Mouse (Mus musculus): Measurements from ENCODE around the gene Selenbp1.
"Not testable (repeated sequence)": the region's sequence is repeated elsewhere in the genome, so short reads cannot be mapped to it uniquely, and the experiment has no call there.

The Selenbp1 gene

DNA sequence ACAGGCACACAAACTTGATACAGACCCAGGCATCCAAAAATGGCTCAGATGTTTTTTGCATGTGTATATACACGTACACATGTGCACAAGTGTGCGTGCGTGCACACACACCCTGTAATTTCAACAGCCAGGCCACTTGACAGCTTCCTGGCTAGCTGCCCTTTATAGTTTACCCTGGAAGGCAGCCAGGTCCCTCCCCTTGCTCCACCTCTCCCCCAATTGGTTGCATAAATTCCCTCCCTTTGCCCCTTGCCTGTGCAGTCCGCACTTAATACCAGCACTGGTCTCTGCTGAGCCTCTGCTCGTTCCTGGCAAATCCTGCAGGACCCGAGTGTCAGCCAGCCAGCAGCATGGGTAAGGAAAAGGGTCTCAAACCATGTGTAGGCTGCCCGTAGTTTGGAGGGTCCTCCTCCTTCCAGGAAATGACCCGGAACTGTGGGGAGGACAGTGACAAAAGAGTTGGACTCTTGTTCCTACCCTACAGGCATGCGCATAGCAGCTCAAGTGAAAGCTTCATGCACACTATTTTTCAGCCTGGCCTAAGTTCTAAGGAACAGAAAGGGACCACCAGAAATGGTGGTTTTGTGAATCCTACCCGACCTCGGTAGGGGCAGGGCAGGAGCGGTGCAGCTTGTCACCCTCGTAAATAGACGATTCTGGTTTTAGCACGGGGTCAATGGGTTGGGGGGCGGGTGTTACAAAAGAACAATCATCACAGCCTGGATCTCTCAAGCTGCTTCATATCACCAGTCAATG is at the start of gene Selenbp1:
Selenbp1 (plus strand) TSS at position 248 of the 756 bp plus-strand sequence.
- DNase-seq (ENCODE audit: inconsistent ontology term): peak; percentile 68

DNA sequence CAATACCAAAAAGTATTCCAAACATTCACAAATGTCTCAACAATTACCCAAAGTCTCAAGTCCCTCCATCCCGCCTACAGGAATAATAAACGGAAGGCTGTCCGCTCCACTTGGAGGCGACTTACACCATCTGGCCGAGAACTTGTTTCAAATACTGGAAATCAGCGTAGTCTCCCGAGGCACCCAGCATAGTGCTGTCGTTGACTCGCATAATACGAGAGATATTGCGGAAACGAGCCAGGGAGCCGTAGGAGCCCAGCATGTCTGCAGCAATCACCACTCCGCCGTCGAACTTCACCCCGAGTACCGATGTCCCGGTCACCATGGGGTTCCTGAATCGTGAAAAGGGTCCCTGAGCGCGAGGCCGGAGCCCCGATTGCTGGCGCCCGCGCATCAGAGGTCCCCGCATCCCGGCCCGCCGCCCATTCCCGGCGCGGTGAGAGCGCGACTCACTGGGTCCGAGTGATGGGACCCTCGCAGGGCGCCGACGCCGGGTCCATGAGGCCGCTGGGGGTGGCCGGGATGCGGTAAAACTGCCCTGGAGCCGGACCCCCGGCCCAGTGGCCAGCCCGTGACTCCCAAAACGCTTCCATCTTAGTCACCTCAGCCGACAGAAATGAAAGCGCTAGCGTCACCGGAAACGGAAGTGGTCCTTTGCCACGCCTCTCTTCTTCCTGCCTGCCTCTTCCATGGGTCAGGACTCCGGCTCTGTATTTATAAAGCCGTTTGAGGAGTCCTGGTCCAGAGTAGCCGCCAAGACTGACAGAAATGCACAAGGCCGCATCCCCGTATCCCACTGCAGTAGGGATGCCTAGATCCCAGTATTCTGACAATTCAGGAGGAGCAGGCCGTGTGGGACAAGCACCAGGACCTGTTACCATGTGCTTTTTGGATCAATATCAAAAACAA is 46.3 kb upstream of the Selenbp1 start, which contains the start of gene Psmb4:
Psmb4 (minus strand) TSS at position 646 of the 909 bp plus-strand sequence.
- peak; percentile 86 for DNase-seq (ENCODE audit: inconsistent ontology term)

DNA sequence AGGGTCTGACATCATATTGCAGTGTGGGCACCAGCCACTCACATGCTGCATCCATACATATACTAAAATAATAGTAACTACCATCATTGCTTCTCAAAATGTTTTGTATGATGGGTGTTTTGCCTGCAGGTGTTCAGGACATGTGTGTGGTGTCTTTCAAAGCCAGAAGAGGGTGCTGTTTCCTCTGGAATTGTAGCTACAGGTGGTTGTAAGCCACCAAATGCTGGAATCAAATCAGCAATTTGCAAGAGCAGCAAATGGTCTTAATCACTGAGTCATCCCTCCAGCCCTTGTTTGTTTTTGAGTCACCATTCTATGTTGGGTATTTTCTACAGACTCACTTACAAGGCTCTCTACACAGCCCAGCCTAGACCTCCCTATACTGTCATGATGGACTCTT is 44.3 kb upstream of the Selenbp1 start:
- DNase-seq (ENCODE audit: inconsistent ontology term): peak; percentile 63

DNA sequence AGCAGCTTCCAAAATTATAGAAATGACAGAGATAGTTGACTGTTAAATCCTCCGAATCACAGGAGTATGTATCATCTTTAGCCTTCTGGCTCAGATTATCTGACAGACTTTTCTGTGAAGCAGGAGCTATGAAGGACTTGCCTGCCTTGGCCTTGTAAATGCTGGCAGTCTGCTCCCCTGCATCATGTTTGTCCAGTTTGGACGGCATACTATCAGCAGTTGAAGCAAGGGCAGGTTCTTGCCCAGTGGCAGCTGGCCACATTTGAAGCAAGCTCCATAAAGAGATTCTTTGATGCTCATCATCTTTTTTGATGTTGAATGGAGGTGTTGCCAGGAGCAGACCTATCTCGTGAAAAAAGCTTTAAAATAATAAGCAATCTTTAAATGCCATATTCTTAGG is 38.8 kb upstream of the Selenbp1 start:
- no peak for DNase-seq (ENCODE audit: inconsistent ontology term)

DNA sequence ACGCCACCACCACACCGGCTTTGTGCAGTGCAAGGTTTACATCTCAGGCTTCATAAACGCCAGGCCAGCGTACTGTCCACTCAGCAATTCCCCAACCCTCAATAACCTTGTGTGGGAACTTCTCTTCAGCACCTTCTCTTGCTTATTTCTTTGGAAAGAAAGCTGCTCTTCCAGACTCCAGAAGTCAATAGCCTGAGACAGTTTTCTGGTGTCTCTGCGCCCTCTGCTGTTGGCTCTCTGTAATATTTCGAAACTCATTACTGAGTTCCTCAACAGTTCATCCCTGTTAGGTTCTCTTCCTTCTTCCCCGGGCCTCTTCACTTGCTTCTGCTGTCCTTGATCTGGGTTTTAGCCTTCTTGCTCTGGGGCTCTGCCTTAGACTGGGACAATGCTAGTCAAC is 30.1 kb upstream of the Selenbp1 start:
- peak; percentile 19 for DNase-seq (ENCODE audit: inconsistent ontology term)

DNA sequence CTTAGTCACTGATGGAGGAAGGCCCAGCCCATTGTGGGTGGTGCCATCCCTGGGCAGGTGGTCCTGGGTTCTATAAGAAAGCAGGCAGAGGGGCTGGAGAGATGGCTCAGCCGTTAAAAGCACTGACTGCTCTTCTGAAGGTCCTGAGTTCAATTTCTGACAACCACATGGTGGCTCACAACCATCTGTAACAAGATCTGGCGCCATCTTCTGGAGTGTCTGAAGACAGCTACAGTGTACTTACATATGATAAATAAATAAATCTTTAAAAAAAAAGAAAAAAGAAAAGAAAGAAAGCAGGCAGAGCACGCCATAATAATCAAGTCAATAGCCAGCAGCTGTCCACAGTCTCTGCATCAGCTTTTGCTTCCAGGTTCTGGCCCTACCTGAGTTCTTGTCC is 28.1 kb upstream of the Selenbp1 start:
- not testable (repeated sequence) for DNase-seq (ENCODE audit: inconsistent ontology term)

DNA sequence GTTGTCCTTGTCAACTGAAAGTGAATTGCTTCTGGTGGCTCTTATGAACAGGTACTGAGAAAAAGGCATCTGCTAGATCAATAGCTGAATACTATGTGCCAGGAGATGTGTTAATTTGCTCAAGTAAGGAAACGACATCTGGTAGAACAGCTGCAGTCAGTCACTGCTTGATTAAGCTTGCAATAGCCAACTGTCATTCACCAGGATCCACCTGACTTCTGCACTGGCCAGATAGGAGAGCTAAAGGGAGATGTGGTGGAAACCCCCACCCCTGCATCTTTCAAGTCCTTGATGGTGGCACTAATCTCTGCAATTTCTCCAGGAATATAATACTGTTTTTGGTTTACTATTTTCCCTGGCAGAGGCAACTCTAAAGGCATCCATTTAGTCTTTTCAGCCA is 26.4 kb upstream of the Selenbp1 start:
- DNase-seq (ENCODE audit: inconsistent ontology term): no peak

DNA sequence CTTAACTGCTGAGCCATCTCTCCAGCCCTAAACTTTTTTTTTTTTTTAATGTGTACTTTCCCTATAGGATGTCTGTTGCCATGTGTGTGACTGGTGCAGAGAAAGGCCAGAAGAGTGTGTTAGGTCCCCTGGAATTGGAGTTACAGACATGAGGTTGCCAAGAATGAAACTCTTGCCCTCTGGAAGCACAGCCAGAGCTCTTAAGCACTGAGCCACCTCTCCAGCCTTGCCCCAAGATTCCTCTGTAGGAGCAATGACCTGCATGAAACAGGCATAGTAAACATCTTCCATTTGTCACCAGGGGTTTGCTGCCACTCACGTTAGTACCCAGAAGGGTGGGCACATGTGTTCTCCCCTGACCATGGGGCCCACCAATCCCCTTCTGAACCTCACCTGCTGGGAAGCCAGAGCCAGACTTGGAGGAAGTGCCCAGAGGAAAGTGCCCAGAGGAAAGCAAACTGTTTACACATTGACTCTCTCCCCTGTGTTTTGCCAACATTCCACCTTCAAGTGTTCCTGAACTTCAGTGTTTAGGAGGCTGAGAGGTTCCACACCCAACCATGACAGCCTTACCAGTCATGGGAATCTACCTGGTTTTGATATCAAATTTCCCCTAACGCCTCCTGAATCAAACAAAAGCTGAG is 21.7 kb upstream of the Selenbp1 start:
- no peak for DNase-seq (ENCODE audit: inconsistent ontology term)

DNA sequence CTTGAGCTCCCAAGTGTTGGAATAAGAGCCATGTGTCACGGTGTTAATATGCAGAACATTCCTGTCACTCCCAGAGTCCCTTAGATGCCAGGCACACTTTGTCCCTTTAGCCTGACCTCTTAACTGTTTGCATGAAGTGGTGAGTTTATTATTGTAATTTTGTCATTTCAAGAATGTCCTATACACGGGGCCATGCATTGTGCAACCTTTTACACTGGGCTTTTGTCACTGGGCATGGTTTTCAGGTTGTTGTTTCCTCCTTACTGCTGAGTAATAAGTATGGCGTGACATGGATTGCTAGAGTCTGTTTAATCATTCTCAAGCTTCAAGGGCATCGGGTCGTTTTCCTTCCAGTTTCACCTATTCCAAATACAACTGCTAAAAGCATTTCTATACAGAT is 19.1 kb upstream of the Selenbp1 start:
- peak; percentile 9 for DNase-seq (ENCODE audit: inconsistent ontology term)

DNA sequence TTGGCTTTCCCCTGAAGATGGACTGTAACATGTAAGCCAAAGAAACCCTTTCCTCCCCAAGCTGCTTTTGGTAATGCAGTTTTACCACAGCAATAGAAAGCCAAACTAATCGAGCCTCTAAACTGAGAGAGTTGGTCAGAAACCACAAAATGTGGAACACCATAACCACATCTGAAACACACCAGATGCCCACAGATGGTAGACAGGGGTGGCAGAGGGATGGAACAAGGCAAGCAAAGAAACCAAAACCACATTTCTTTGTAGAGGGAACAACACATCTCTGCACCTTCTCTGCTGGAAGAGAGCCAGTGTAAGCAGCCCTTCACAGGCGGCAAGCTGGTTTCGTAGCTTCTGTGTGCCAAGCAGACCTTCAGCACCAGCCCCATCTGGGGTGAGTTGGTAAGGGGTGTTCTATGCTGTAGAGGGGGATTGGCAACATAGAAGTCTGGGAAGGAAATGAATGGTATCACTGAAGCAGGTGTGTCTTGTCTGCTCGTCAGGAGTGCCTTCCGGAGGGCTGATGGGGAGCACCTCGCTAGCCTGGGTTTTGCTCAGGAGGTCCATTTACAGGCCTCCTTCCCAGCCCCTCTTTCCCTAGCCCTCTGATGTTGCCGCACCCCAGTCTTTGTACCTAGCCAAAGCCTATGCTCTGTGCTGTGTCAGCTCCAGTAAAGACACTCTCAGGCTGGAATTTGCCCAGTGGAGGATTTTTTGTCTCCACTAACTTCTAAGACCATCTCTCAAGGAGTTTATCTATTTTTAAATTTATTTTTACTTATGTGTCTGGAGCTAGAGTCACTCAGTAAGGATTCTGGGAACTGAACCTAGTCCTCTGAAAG is 16.7 kb upstream of the Selenbp1 start:
- peak; percentile 19 for DNase-seq (ENCODE audit: inconsistent ontology term)

DNA sequence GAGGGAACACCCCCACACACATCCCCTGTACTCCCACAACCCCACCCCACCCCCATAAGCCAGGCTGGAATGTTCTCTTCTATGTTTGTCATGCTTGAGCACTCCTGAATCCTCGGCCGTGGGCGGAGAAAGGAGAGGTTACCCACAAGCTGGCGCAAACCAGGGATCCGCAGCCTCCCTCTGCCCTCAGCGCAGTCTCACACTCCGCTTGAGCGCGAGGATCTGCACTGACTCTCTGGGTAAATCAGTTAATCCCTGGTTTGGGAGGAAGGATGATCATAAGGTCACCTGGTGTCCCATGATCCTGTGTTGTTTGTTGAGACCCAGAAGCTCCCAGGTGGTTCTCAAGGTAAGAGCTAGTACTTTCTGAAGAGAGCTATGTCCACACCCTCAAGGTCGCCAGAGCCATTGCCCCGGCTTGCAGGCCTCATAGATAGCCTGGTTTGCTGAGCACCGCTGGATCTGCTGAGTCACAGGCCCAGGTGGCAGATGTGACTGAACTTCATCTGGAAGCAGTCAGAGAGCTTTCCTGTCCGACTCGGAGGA is 15.0 kb upstream of the Selenbp1 start:
- DNase-seq (ENCODE audit: inconsistent ontology term): peak; percentile 80

DNA sequence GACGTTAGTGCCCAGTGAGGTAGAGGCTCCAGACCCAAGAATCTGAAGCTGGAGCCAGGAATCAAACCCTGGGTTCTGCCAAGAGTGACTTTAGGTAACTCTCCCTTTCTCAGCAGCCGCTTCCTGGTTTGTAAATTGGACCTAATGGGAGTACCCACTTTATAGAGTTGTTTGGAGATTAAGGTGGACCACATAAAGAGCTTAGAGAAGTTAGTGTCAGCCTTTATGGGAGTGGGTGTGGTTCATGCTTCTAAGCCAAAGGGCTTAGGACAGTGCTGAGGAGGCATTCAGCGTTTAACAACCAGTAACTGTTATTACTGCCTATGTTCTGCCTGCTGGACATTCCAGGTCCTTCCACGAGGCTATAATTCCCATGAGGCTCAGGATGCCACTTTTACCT is 14.0 kb upstream of the Selenbp1 start:
- DNase-seq (ENCODE audit: inconsistent ontology term): no peak

DNA sequence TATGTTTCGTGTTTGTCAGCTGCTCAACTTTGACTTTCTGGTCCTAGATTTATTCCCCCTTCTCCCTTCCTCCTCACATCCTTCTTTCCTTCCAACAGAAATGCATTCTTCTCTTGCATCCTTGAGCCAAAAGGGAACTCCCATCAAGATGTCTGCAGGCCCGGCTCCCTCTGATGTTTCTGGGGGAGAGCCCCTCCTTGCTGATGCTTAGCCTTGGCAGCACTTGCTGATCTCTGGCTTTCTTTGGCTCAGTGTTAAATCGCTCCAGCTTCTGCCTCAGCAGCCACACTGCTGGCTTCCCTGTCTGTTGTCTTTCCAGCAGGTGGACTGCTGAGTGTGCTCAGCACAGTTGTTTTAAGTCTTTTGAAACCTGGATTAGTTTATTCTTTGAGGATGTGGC is 11.8 kb upstream of the Selenbp1 start:
- no peak for DNase-seq (ENCODE audit: inconsistent ontology term)

DNA sequence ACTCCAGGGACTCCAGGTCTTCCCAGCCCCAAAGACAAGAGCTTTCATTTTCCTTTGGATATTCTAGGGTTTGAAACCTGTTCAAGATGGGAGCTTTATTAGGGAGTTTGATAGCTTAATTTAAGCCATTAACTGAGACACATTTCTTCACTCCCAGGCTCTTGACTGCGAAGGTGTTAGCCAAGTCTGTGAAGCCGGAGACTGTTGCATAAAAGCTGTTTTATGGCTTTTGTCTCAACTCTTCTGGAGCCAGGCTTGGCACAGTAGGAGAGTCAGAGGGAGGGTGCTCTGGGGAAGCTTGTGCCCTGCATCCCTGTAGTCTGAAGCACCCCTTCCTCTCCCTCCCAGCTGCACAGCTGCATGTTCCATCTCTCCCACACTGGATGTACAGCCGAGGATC is 10.5 kb upstream of the Selenbp1 start:
- DNase-seq (ENCODE audit: inconsistent ontology term): no peak

DNA sequence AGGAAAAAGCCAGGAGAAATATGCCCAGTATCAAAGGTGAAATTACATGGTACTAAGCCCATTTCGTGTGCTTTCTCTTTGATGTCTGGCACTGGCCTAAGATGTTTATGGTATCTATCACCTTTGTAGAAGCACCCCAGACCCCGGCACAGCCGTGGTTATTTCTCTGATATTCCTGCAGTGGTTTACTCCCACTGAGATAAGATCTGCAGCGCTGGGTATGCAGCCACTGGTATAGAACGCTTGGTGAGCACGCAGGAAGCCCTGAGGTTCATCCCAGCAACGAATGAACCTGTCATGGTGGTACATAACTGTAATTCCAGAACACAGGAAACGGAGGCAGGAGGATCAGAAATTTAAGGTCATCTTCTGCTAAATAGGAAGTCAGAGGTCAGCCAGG is 8.2 kb upstream of the Selenbp1 start:
- no peak for DNase-seq (ENCODE audit: inconsistent ontology term)

DNA sequence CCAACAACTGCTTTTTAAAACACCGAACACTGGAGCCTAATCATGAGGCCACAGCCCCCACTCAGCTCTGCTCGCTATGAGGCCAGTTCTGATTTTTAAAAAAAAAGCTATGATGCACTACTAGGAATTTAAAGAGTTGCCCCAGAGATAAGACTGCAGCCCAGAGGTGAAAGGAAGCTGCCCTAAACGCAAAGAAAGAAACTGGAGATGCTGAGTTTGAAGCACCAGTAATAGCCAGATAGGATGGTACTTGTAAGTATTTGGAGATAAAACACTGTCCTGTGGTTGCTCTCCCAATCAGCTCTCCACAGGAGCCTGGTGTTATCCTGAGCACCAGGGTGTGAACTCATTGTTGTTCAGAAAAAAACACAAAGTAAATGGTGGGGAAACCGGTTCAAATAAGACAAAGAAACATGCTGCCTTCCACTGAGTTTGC is 6.5 kb upstream of the Selenbp1 start:
- not testable (repeated sequence) for DNase-seq (ENCODE audit: inconsistent ontology term)

DNA sequence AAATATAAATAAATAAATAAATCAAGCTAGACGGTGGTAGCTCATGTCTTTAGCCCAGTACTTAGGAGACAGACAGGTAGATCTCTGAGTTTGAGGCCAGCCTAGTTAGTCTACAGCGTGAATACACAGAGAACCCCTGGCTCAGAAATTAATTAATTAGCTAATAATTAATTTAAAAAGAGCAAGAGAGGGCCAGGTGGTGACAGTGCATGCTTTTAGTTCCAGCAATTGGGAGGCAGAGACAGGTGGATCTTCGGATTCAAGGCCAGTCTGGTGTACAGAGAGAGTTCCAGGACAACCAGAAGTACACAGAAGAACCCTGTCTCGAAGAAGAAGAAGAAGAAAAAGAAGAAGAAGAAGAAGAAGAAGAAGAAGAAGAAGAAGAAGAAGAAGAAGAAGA is 3.9 kb upstream of the Selenbp1 start:
- DNase-seq (ENCODE audit: inconsistent ontology term): not testable (repeated sequence)

DNA sequence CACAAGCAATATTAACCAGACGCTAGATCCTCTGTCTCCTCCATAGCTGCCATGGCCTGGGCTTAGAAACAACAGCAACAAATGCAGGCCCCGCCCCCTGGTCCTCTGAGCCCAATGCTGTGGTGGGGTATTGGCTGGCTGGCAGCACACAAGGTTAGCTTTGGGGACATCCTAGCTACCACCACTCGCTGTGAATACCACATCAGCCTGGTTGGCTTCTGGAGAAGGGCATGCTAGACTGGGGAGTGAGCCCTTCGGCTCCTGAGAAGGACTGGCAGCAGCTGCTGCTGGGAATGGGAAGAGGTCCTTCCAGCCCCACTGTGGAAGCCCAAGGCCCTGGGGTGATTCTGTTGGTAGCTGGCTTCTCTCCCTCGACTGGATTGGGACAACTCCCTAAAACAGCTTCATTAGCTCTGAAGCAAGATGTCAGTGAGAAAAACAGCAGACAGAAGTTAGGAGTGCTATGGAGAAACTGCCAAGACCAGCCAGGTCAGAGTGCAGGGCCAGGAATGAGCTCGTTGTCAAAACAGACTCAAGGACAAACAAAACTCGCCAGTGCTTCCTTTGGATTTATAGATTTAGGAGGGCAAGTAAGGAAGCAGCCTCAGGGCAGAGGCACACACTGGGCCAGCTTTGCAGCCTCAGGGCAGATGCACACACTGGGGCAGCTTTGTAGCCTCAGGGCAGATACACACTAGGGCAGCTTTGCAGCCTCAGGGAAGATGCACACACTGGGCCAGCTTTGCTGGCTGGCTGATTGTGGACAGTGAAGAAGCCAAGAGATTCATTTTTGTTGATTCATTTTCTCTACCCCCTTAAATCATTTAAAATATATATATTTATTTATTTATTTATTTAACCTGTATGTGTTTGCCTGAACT is 2.2 kb upstream of the Selenbp1 start:
- not testable (repeated sequence) for DNase-seq (ENCODE audit: inconsistent ontology term)

DNA sequence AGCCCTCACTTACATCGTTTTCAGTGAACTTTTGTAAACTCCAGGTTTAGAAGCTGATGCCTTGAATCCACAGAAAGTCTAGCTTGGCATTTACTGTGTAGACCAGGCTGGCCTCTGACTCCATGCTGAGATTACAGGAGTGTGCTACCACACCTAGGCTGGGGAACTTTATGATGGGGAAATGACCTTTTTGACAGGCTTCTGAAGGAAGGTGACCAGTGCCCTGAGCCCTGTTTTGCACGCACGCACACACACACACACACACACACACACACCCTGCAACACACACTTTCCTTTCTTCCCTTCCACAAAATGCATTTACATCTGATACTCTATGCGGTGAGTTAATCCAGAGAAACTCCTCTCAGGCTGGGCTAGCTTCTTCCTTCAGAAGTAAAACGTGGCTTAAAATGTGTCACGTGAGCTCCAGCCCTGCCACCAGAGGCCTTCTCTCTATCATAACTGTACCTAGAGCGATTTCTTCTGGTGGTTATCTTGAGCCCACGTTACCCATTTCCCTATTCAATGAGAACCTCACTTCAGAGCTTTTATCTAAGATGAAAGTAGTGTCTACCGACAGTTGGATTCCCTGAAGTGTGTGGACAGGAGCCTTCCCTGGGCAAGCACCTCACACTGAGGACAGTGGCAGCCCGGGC is 1.3 kb upstream of the Selenbp1 start:
- DNase-seq (ENCODE audit: inconsistent ontology term): not testable (repeated sequence)

Data from Muller cell, postnatal 12 days (primary cell).